Mouse (Mus musculus) ovary, postnatal 14 days (tissue): ENCODE data around the gene Prlhr.

Source experiments
- DNase-seq: peaks from one replicate; pipeline ENCODE4 v3.0.0; 2022; ENCODE audit warnings: low spot score

Gene Prlhr

GRCm38 (mm10) chr19:60432347-60433129 lies 35.6 kb downstream of the Prlhr start:
- no peak for DNase-seq

GRCm38 (mm10) chr19:60417611-60418010 lies 50.5 kb downstream of the Prlhr start:
- no peak for DNase-seq
